Mouse (Mus musculus) thymus, adult 2 months (tissue): Measurements from ENCODE around the gene Foxn1.
A peak's percentile ranks its signal among the peaks of the same experiment; 100 is the strongest.

Experiments used
- CTCF ChIP-seq: fragments of 200-500 bp; IDR thresholded peaks from 2 replicates; pipeline ENCODE4 v1.5.1; 2012; ENCODE audit warnings: mild to moderate bottlenecking, control low read depth, low read length, moderate library complexity, borderline replicate concordance; ENCODE audit not compliant: control insufficient read depth, poor library complexity, insufficient read depth; ENCODE audit errors: extremely low read depth
- POLR2A ChIP-seq: fragments of 200-500 bp; IDR thresholded peaks from 2 replicates; pipeline ENCODE4 v1.6.1; 2012; ENCODE audit warnings: mild to moderate bottlenecking, low read length, control low read depth, moderate library complexity; ENCODE audit not compliant: control insufficient read depth, poor library complexity, insufficient read depth; ENCODE audit errors: extremely low read depth

DNA sequence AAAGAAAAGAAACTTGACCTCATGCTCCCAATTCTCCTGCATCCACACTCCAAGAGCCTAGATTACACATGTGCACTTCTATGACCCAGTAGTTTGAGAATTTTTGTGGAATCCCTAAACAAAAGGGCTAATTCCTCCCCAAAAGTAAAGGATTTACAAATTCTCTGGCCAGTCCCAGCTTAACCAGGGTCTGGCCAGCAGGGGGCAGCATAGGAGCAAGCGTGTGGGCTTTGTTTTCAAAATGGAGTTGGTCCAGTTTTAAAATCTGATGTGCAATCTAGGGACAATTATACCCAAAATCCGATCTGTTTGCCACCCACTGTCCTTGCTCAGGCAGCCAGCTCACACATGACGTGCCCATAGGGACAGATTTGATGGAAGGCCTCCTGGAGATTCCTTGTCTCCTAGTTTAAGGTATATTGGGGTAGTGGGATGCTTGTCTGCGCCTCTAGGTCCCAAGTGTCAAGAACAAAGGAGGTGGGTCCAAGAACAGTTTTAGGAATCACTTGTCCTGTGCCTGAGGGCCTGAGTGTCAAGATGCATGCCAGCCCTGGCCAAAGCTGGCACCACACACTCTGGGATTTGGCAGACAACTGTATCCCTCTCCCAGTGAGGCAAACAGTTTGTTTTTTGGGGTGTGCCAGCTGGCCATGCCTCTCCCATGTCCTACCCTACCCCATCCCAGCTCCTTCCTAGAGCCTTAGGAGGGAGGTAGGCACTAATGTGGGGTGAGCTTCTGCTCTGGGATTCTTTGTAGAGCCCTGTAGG, 30.7 kb downstream of the Foxn1 start:
- TF ChIP-seq POLR2A (no peak), CTCF (peak; percentile 48; the same call in 1 of the 2 replicates)
